Mouse (Mus musculus) spleen, embryonic (tissue): ENCODE data around the gene Ugcg.

Experiments
- CTCF ChIA-PET: fragments of 350-600 bp; sonication (Branson Sonifier 250); formaldehyde crosslinking; loops from one replicate; lab custom pipeline; 2022; lab: Charles Lee

Gene Ugcg

GRCm38 (mm10) chr4:59188802-59189545, at the start of gene Ugcg:
Gene Ugcg, plus strand, starts transcription at chr4:59189257.
- CTCF ChIA-PET = interaction anchor here (0.6 to 0.8 kb wide), 3 partner anchors 163 to 424 kb away, joined by 3 to 10 read pairs (median 5); no protein-coding TSS in a partner anchor

GRCm38 (mm10) chr4:59149043-59149442, 40.0 kb upstream of the Ugcg start:
- CTCF ChIA-PET = interaction anchor here (0.6 kb wide), 1 partner anchor 21 kb away, joined by 14 read pairs; no protein-coding TSS in a partner anchor

GRCm38 (mm10) chr4:59150907-59151306, 38.1 kb upstream of the Ugcg start:
- CTCF ChIA-PET = interaction anchor here (1.1 to 1.2 kb wide), 2 partner anchors 13 to 186 kb away, joined by 3 read pairs; no protein-coding TSS in a partner anchor

- CTCF ChIA-PET = interaction anchor here (1.2 kb wide), 1 partner anchor 14 kb away, joined by 3 read pairs; no protein-coding TSS in a partner anchor
Observed at GRCm38 (mm10) chr4:59151953-59152352, 37.1 kb upstream of the Ugcg start.

- CTCF ChIA-PET = no interaction called here
Observed at GRCm38 (mm10) chr4:59156897-59157592, 32.0 kb upstream of the Ugcg start.

- CTCF ChIA-PET = no interaction called here
Observed at GRCm38 (mm10) chr4:59157654-59158053, 31.4 kb upstream of the Ugcg start.

- CTCF ChIA-PET = no interaction called here
Observed at GRCm38 (mm10) chr4:59160289-59160688, 28.8 kb upstream of the Ugcg start.

GRCm38 (mm10) chr4:59160959-59161670, 27.9 kb upstream of the Ugcg start:
- CTCF ChIA-PET = no interaction called here

- CTCF ChIA-PET = no interaction called here
Observed at GRCm38 (mm10) chr4:59164034-59164433, 25.0 kb upstream of the Ugcg start.

- CTCF ChIA-PET = no interaction called here
Observed at GRCm38 (mm10) chr4:59167251-59167847, 21.7 kb upstream of the Ugcg start.

- CTCF ChIA-PET = interaction anchor here (0.6 to 1.0 kb wide), 3 partner anchors 11 to 681 kb away, joined by 3 read pairs; no protein-coding TSS in a partner anchor
Observed at GRCm38 (mm10) chr4:59169981-59170380, 19.1 kb upstream of the Ugcg start.

GRCm38 (mm10) chr4:59172616-59173015, 16.4 kb upstream of the Ugcg start:
- CTCF ChIA-PET = interaction anchor here (0.5 kb wide), 1 partner anchor 49 kb away, joined by 3 read pairs; no protein-coding TSS in a partner anchor

- CTCF ChIA-PET = interaction anchor here (0.5 kb wide), 1 partner anchor 48 kb away, joined by 3 read pairs; no protein-coding TSS in a partner anchor
Observed at GRCm38 (mm10) chr4:59173181-59173922, 15.7 kb upstream of the Ugcg start.

- CTCF ChIA-PET = no interaction called here
Observed at GRCm38 (mm10) chr4:59175003-59175402, 14.1 kb upstream of the Ugcg start.

- CTCF ChIA-PET = no interaction called here
Observed at GRCm38 (mm10) chr4:59175929-59176328, 13.1 kb upstream of the Ugcg start.

GRCm38 (mm10) chr4:59177566-59177965, 11.5 kb upstream of the Ugcg start:
- CTCF ChIA-PET = no interaction called here

GRCm38 (mm10) chr4:59181320-59182271, 7.5 kb upstream of the Ugcg start:
- CTCF ChIA-PET = no interaction called here

GRCm38 (mm10) chr4:59185671-59186070, 3.4 kb upstream of the Ugcg start:
- CTCF ChIA-PET = interaction anchor here (0.6 kb wide), 1 partner anchor 151 kb away, joined by 4 read pairs; no protein-coding TSS in a partner anchor

- CTCF ChIA-PET = no interaction called here
Observed at GRCm38 (mm10) chr4:59187289-59187688, 1.8 kb upstream of the Ugcg start.
